Mouse (Mus musculus): ENCODE measurements at regions not wholly inside any gene's neighbourhood (a gene's known extent, or its start where the extent isn't known, plus 50 kb on each side); places are given as distances from the start of the nearest gene placed in this dataset.

- DNase-seq (ENCODE audit: low spot score): no peak
Observed at GRCm38 (mm10) chr15:56604266-56604665, 873.2 kb downstream of the Slc22a22 start.

GRCm38 (mm10) chr15:56592656-56593055 lies 884.8 kb downstream of the Slc22a22 start:
- no peak for DNase-seq (ENCODE audit: low spot score)

- no peak for DNase-seq (ENCODE audit: low spot score)
Observed at GRCm38 (mm10) chr15:56580745-56581515, 896.5 kb downstream of the Slc22a22 start.

GRCm38 (mm10) chr15:56563192-56563591 lies 914.2 kb downstream of the Slc22a22 start:
- no peak for DNase-seq (ENCODE audit: low spot score)

GRCm38 (mm10) chr15:56562785-56563184 lies 914.6 kb downstream of the Slc22a22 start:
- DNase-seq (ENCODE audit: low spot score): no peak

- DNase-seq (ENCODE audit: low spot score): no peak
Observed at GRCm38 (mm10) chr15:56562143-56562542, 915.3 kb downstream of the Slc22a22 start.

GRCm38 (mm10) chr15:56554386-56554785 lies 923.0 kb downstream of the Slc22a22 start:
- DNase-seq (ENCODE audit: low spot score): no peak

GRCm38 (mm10) chr15:56553851-56554250 lies 923.6 kb downstream of the Slc22a22 start:
- no peak for DNase-seq (ENCODE audit: low spot score)

GRCm38 (mm10) chr15:56531529-56531928 lies 945.9 kb downstream of the Slc22a22 start:
- DNase-seq (ENCODE audit: low spot score): no peak

- no peak for DNase-seq (ENCODE audit: low spot score)
Observed at GRCm38 (mm10) chr15:56518379-56518778, 959.0 kb downstream of the Slc22a22 start.

- DNase-seq (ENCODE audit: low spot score): no peak
Observed at GRCm38 (mm10) chr15:56516095-56516494, 961.3 kb downstream of the Slc22a22 start.

GRCm38 (mm10) chr15:56498774-56499173 lies 978.7 kb downstream of the Slc22a22 start:
- DNase-seq (ENCODE audit: low spot score): no peak

GRCm38 (mm10) chr15:56497757-56498156 lies 979.7 kb downstream of the Slc22a22 start:
- no peak for DNase-seq (ENCODE audit: low spot score)

GRCm38 (mm10) chr15:56496355-56496754 lies 981.1 kb downstream of the Slc22a22 start:
- DNase-seq (ENCODE audit: low spot score): no peak

GRCm38 (mm10) chr15:56485931-56486330 lies 991.5 kb downstream of the Slc22a22 start:
- no peak for DNase-seq (ENCODE audit: low spot score)

- DNase-seq (ENCODE audit: low spot score): no peak
Observed at GRCm38 (mm10) chr15:56484693-56485092, 992.7 kb downstream of the Slc22a22 start.

- no peak for DNase-seq (ENCODE audit: low spot score)
Observed at GRCm38 (mm10) chr15:56479682-56480081, 997.7 kb downstream of the Slc22a22 start.

- DNase-seq (ENCODE audit: low spot score): no peak
Observed at GRCm38 (mm10) chr15:56479015-56479414, 998.4 kb downstream of the Slc22a22 start.

- DNase-seq (ENCODE audit: low spot score): no peak
Observed at GRCm38 (mm10) chr15:56473679-56474078, 1003.7 kb downstream of the Slc22a22 start.

GRCm38 (mm10) chr15:56451881-56452280 lies 1025.5 kb downstream of the Slc22a22 start:
- DNase-seq (ENCODE audit: low spot score): no peak

- DNase-seq (ENCODE audit: low spot score): no peak
Observed at GRCm38 (mm10) chr15:56448015-56448645, 1029.3 kb downstream of the Slc22a22 start.

- no peak for DNase-seq (ENCODE audit: low spot score)
Observed at GRCm38 (mm10) chr15:56440171-56440570, 1037.3 kb downstream of the Slc22a22 start.

GRCm38 (mm10) chr15:56438370-56438769 lies 1039.1 kb downstream of the Slc22a22 start:
- no peak for DNase-seq (ENCODE audit: low spot score)

- DNase-seq (ENCODE audit: low spot score): no peak
Observed at GRCm38 (mm10) chr15:56436131-56436530, 1041.3 kb downstream of the Slc22a22 start.
